Mouse (Mus musculus) forebrain, embryonic 13.5 days (tissue): ENCODE results near the gene Tm2d1. TPM values are rescaled to one million over a fixed set of nuclear protein-coding genes. Genes with fewer than 3 reads are reported as not detected.

Experiments
- ATAC-seq: fragments of 200-750 bp; cut with Nextera tagmentation; 2 replicates; pipeline ENCODE4 v1.8.0; 2017
- H3K27ac ChIP-seq: fragments of 300-500 bp; sonication (generic); 2 replicates; pipeline ENCODE4 v1.5.1; 2015; ENCODE audit warnings: inconsistent platforms, mild to moderate bottlenecking, moderate library complexity
- H3K27me3 ChIP-seq: fragments of 300-500 bp; sonication (generic); 2 replicates; pipeline ENCODE4 v1.6.1; 2015; ENCODE audit warnings: mild to moderate bottlenecking, inconsistent platforms
- H3K36me3 ChIP-seq: fragments of 300-500 bp; sonication (generic); 2 replicates; pipeline ENCODE4 v1.6.1; 2015; ENCODE audit warnings: mild to moderate bottlenecking, inconsistent platforms; ENCODE audit not compliant: poor library complexity, severe bottlenecking
- H3K4me1 ChIP-seq: fragments of 300-500 bp; sonication (generic); 2 replicates; pipeline ENCODE4 v1.6.1; 2015; ENCODE audit warnings: inconsistent platforms
- H3K4me2 ChIP-seq: fragments of 300-500 bp; sonication (generic); 2 replicates; pipeline ENCODE4 v1.6.1; 2015; ENCODE audit warnings: inconsistent platforms, mild to moderate bottlenecking, moderate library complexity
- H3K4me3 ChIP-seq: fragments of 300-500 bp; sonication (generic); 2 replicates; pipeline ENCODE4 v1.5.1; 2015; ENCODE audit warnings: mild to moderate bottlenecking, inconsistent platforms
- H3K9ac ChIP-seq: fragments of 300-500 bp; sonication (generic); 2 replicates; pipeline ENCODE4 v1.6.1; 2015; ENCODE audit warnings: mild to moderate bottlenecking, inconsistent platforms
- H3K9me3 ChIP-seq: fragments of 300-500 bp; sonication (generic); replicated peaks from 2 replicates; pipeline ENCODE4 v1.6.1; 2016; ENCODE audit warnings: inconsistent platforms
- WGBS: fragments of 180-500 bp; shearing (Covaris S2); methylation state at CpG from one replicate; pipeline ENCODE4 v1.1.7; 2015; 5-methylcytosine and 5-hydroxymethylcytosine counted together
- polyA plus RNA-seq: library from polyadenylated mRNA; unstranded; fragments of >200 nt; fragmentation: Nextera tagmentation; extraction: Ambion mirVana; gene quantifications from 2 replicates; pipeline ENCODE4 v1.2.1, GENCODE M21; 2015

Gene Tm2d1
- polyA plus RNA-seq, 1 experiment from 2014 or later = 117 TPM

DNA sequence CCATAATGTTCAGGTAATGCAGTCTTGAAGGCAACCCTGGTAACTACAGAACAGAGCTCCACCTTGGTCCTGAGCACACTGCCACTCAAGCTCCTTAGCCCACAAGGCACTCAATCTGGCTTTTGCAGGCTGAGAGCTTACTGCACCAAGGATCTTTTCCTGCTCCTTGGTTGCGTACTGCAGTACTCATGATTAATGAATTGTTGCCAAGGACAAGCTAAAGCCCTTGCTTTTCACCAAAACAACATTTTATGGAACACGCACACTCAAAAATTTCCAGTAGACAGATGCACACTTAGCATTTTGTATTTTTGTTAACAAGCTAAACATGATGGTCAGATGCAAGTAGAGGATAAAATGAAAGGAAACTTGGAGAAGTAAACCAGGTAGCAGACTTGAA, 66.0 kb downstream of the Tm2d1 start:
- Histone ChIP-seq H3K4me1 (peaks cover 18% of the 10 kb centered on the region), H3K9me3 (no peaks in the 10 kb centered on the region), H3K4me2 (no peak overlapping the region), H3K27ac (no peak overlapping the region), H3K9ac (no peak overlapping the region), H3K36me3 (no peaks in the 10 kb centered on the region), H3K4me3 (no peak overlapping the region), H3K27me3 (no peaks in the 10 kb centered on the region)
- no peak for ATAC-seq
- 96% methylated on average over 2 of the region's 2 CpGs for WGBS

Other genes starting within 250 kb of the Tm2d1 start
- gene Patj, start 12.5 kb upstream of the Tm2d1 start, polyA plus RNA-seq = 10.6 and 10.7 TPM in 2 replicates